19 mouse cellular contexts compared by ENCODE assay signal in genomic region chr13:54755201-54755830, GRCm38 (mm10). TPM values are rescaled to one million over a fixed set of nuclear protein-coding genes. Genes with fewer than 3 reads are reported as not detected.
DNase-seq lines count a peak whose midpoint lies in the region; ATAC-seq lines count a peak whose summit lies in the region.
"Had no signal": no experiment of that assay in that cellular context is flagged by ENCODE, and none has a peak within 500 bp of the region (broad histone marks: within the 10 kb centered on the region; RNA-seq: fewer than 3 reads in every experiment).

No protein-coding gene starts in this region.

- H3K4me3 ChIP-seq in midbrain, embryonic 10.5 days: 0 out of 2 replicates have a peak overlapping the region, but pooled peaks have one; percentile 4
- no peak overlapping the region for H3K4me3 ChIP-seq in intestine, embryonic 15.5 days (replicated peaks)
- H3K4me3 ChIP-seq: limb, embryonic 12.5 days had no signal

- no peak overlapping the region for H3K4me2 ChIP-seq in intestine, embryonic 15.5 days (replicated peaks)
- H3K4me2 ChIP-seq: limb, embryonic 12.5 days had no signal

- H3K4me1 ChIP-seq in midbrain, embryonic 10.5 days: peaks cover 46% of the 10 kb centered on the region
- no peaks in the 10 kb centered on the region for H3K4me1 ChIP-seq in intestine, embryonic 15.5 days (replicated peaks)

- no peaks in the 10 kb centered on the region for H3K36me3 ChIP-seq in midbrain, embryonic 10.5 days
- H3K36me3 ChIP-seq in intestine, embryonic 15.5 days: no peaks in the 10 kb centered on the region
- H3K36me3 ChIP-seq: G1E; limb, embryonic 12.5 days had no signal

- 30% methylated on average over 9 of the region's 9 CpGs for WGBS in midbrain, embryonic 10.5 days
- 27% methylated on average over 9 of the region's 9 CpGs for WGBS in intestine, embryonic 15.5 days

- peak; percentile 66 for DNase-seq in cerebellum, adult 9-11 months
- no peak for DNase-seq in cerebellum, postnatal 4 days (ENCODE audit: low spot score in 2 of 2)
- DNase-seq in right cerebral cortex, postnatal 10 days (ENCODE audit: low spot score in 2 of 2): peak; percentile 76 to 86
- DNase-seq in right cerebral cortex, postnatal 4 days: no peak
- no peak for DNase-seq in midbrain, embryonic 10.5 days (ENCODE audit: low spot score)
- no peak for DNase-seq in heart, adult 11 months
- no peak for DNase-seq in urinary bladder, adult 2 months (ENCODE audit: low spot score)
- DNase-seq: heart, adult 18-20 months; heart, postnatal 14 days; kidney, adult 9 months; liver, postnatal 0 days; spleen, adult 18-20 months had no signal

- H3K27ac ChIP-seq in midbrain, embryonic 10.5 days (replicated peaks): 0 out of 2 replicates have a peak overlapping the region, but pooled peaks have one; percentile 13
- no peak overlapping the region for H3K27ac ChIP-seq in intestine, embryonic 15.5 days
- H3K27ac ChIP-seq: limb, embryonic 12.5 days had no signal

- no peaks in the 10 kb centered on the region for H3K9me3 ChIP-seq in midbrain, embryonic 10.5 days (replicated peaks)
- no peaks in the 10 kb centered on the region for H3K9me3 ChIP-seq in intestine, embryonic 15.5 days
- H3K9me3 ChIP-seq: G1E; limb, embryonic 12.5 days had no signal

- H3K27me3 ChIP-seq in midbrain, embryonic 10.5 days (ENCODE audit: low read depth, poor library complexity, severe bottlenecking): peaks cover 77% of the 10 kb centered on the region
- H3K27me3 ChIP-seq in intestine, embryonic 15.5 days (replicated peaks): peaks cover 27% of the 10 kb centered on the region

- no peak for ATAC-seq in intestine, embryonic 15.5 days
- ATAC-seq: activated CD4-positive, CD25-positive, alpha-beta regulatory T cell, adult 4 months; liver, postnatal 0 days had no signal

- no peak overlapping the region for H3K9ac ChIP-seq in intestine, embryonic 15.5 days
- H3K9ac ChIP-seq: limb, embryonic 12.5 days; liver, postnatal 0 days had no signal

RNA-seq across cellular contexts. Expression of gene Gprin1, which starts 5.6 kb away (rescaled TPM):
- 0.88 and 1.1 TPM in 2 replicates for polyA plus RNA-seq in midbrain, embryonic 10.5 days (2016; fragmentation: Nextera tagmentation; extraction: Ambion mirVana)
- 0.07 and 0.10 TPM in 2 replicates for polyA plus RNA-seq in urinary bladder, adult 2 months (2012; rRNA removed)
- polyA plus RNA-seq in intestine, embryonic 15.5 days (2015; fragmentation: Nextera tagmentation; extraction: Ambion mirVana): 0.53 and 0.82 TPM in 2 replicates
- polyA plus RNA-seq: activated CD4-positive, CD25-positive, alpha-beta regulatory T cell, adult 4 months; G1E; liver, postnatal 0 days had no signal

RNA-seq across cellular contexts. Expression of gene Sncb, which starts 11.1 kb away (rescaled TPM):
- 1.5 TPM in 2 replicates for polyA plus RNA-seq in midbrain, embryonic 10.5 days (2016; fragmentation: Nextera tagmentation; extraction: Ambion mirVana)
- 0.08 and 0.18 TPM in 2 replicates for polyA plus RNA-seq in urinary bladder, adult 2 months (2012; rRNA removed)
- 0.24 and 0.42 TPM in 2 replicates for polyA plus RNA-seq in intestine, embryonic 15.5 days (2015; fragmentation: Nextera tagmentation; extraction: Ambion mirVana)
- polyA plus RNA-seq: G1E; limb, embryonic 12.5 days; liver, postnatal 0 days had no signal

RNA-seq across cellular contexts. Expression of gene Eif4e1b, which starts 28.5 kb away (rescaled TPM):
- polyA plus RNA-seq in midbrain, embryonic 10.5 days (2016; fragmentation: Nextera tagmentation; extraction: Ambion mirVana): not detected in 2 replicates
- polyA plus RNA-seq in urinary bladder, adult 2 months (2012; rRNA removed): 0.21 and 0.34 TPM in 2 replicates
- polyA plus RNA-seq in intestine, embryonic 15.5 days (2015; fragmentation: Nextera tagmentation; extraction: Ambion mirVana): not detected in 2 replicates
- polyA plus RNA-seq: activated CD4-positive, CD25-positive, alpha-beta regulatory T cell, adult 4 months; embryonic facial prominence, embryonic 11.5 days; frontal cortex, adult 2 months; G1E; limb, embryonic 12.5 days; liver, postnatal 0 days; neural tube, embryonic 11.5 days had no signal

RNA-seq across cellular contexts. Expression of gene Tspan17, which starts 33.9 kb away (rescaled TPM):
- polyA plus RNA-seq in midbrain, embryonic 10.5 days (2016; fragmentation: Nextera tagmentation; extraction: Ambion mirVana): 12.9 and 20.6 TPM in 2 replicates
- polyA plus RNA-seq in urinary bladder, adult 2 months (2012; rRNA removed): 33.0 and 37.0 TPM in 2 replicates
- polyA plus RNA-seq in intestine, embryonic 15.5 days (2015; fragmentation: Nextera tagmentation; extraction: Ambion mirVana): 13.9 TPM in 2 replicates

RNA-seq across cellular contexts. Expression of gene Cdhr2, which starts 54.1 kb away (rescaled TPM):
- polyA plus RNA-seq in midbrain, embryonic 10.5 days (2016; fragmentation: Nextera tagmentation; extraction: Ambion mirVana): not detected in 2 replicates
- polyA plus RNA-seq in urinary bladder, adult 2 months (2012; rRNA removed): 0.03 TPM in 2 replicates
- polyA plus RNA-seq in intestine, embryonic 15.5 days (2015; fragmentation: Nextera tagmentation; extraction: Ambion mirVana): 32.2 and 37.2 TPM in 2 replicates
- polyA plus RNA-seq: embryonic facial prominence, embryonic 11.5 days; G1E had no signal

Comparison
In these comparisons a context has a peak if more than half of its experiments do, and no peak if none do; other contexts are left out.
1. DNase-seq: peak in cerebellum, adult 9-11 months (single experiment) and right cerebral cortex, postnatal 10 days (2 of 2); none in cerebellum, postnatal 4 days (0 of 2), right cerebral cortex, postnatal 4 days (single experiment), midbrain, embryonic 10.5 days (single experiment), heart, adult 11 months (single experiment) and urinary bladder, adult 2 months (single experiment).